21 mouse cellular contexts compared by ENCODE assay signal in genomic region chr11:35194826-35195225, GRCm38 (mm10).
DNase-seq lines count a peak whose midpoint lies in the region; ATAC-seq and TF ChIP-seq lines count a peak whose summit lies in the region.
"Had no signal": no experiment of that assay in that cellular context is flagged by ENCODE, and none has a peak within 500 bp of the region (broad histone marks: within the 10 kb centered on the region; RNA-seq: fewer than 3 reads in every experiment).

No protein-coding gene starts in this region.

- H3K9ac ChIP-seq in midbrain, embryonic 11.5 days (ENCODE audit: low read length), result no peak overlapping the region
- no peak overlapping the region for H3K9ac ChIP-seq in midbrain, postnatal 0 days (replicated peaks; ENCODE audit: low read length, poor library complexity, severe bottlenecking)

- no peak overlapping the region for H3K4me3 ChIP-seq in heart, embryonic 10.5 days
- H3K4me3 ChIP-seq in midbrain, embryonic 11.5 days (ENCODE audit: low read depth, low read length), result no peak overlapping the region
- no peak overlapping the region for H3K4me3 ChIP-seq in midbrain, postnatal 0 days (ENCODE audit: low read depth, low read length)
- H3K4me3 ChIP-seq in limb, embryonic 10.5 days, result no peak overlapping the region

- no peaks in the 10 kb centered on the region for H3K4me1 ChIP-seq in heart, embryonic 10.5 days
- no peaks in the 10 kb centered on the region for H3K4me1 ChIP-seq in midbrain, embryonic 11.5 days (ENCODE audit: control insufficient read depth, insufficient read depth, low read length)
- no peaks in the 10 kb centered on the region for H3K4me1 ChIP-seq in midbrain, postnatal 0 days (ENCODE audit: insufficient read depth, low read length)
- peaks cover 15% of the 10 kb centered on the region for H3K4me1 ChIP-seq in limb, embryonic 10.5 days

- ATAC-seq in midbrain, embryonic 11.5 days (ENCODE audit: low FRiP score), result no peak
- ATAC-seq in midbrain, postnatal 0 days (ENCODE audit: low FRiP score), result no peak
- ATAC-seq: activated CD4-positive, CD25-positive, alpha-beta regulatory T cell, adult 4 months; CD4-positive, CD25-positive, alpha-beta regulatory T cell, adult 4 months; Patski had no signal

- H3K27me3 ChIP-seq in heart, embryonic 10.5 days (ENCODE audit: insufficient read depth, poor library complexity, severe bottlenecking), result no peaks in the 10 kb centered on the region
- H3K27me3 ChIP-seq in midbrain, embryonic 11.5 days (ENCODE audit: control insufficient read depth, insufficient read depth, low read length), result peaks cover 2% of the 10 kb centered on the region; the same call in 1 of the 2 replicates
- no peaks in the 10 kb centered on the region for H3K27me3 ChIP-seq in midbrain, postnatal 0 days (ENCODE audit: insufficient read depth, low read length)
- no peaks in the 10 kb centered on the region for H3K27me3 ChIP-seq in limb, embryonic 10.5 days (ENCODE audit: low read depth, poor library complexity, severe bottlenecking)

- no peak overlapping the region for H3K27ac ChIP-seq in heart, embryonic 10.5 days
- H3K27ac ChIP-seq in midbrain, embryonic 11.5 days (ENCODE audit: low read depth, low read length), result no peak overlapping the region
- H3K27ac ChIP-seq in midbrain, postnatal 0 days (ENCODE audit: low read depth, low read length), result no peak overlapping the region
- no peak overlapping the region for H3K27ac ChIP-seq in limb, embryonic 10.5 days

- no peaks in the 10 kb centered on the region for H3K9me3 ChIP-seq in heart, embryonic 10.5 days
- H3K9me3 ChIP-seq in midbrain, embryonic 11.5 days (ENCODE audit: control insufficient read depth, low read length), result no peaks in the 10 kb centered on the region
- no peaks in the 10 kb centered on the region for H3K9me3 ChIP-seq in midbrain, postnatal 0 days (ENCODE audit: low read length)
- H3K9me3 ChIP-seq in limb, embryonic 10.5 days (replicated peaks), result no peaks in the 10 kb centered on the region

- DNase-seq in heart, adult 11 months, result peak; percentile 72
- no peak for DNase-seq in heart, adult 9 months (ENCODE audit: low spot score in 2 of 2)
- peak; percentile 53 for DNase-seq in heart, embryonic 10.5 days (ENCODE audit: low spot score)
- DNase-seq in heart, postnatal 36 days, result no peak
- DNase-seq in midbrain, embryonic 11.5 days (ENCODE audit: low spot score, missing footprints), result peak; percentile 62
- no peak for DNase-seq in midbrain, postnatal 0 days (ENCODE audit: low spot score)
- DNase-seq in limb, embryonic 10.5 days (ENCODE audit: low spot score), result peak; percentile 25
- DNase-seq in layer of hippocampus, postnatal 10 days (ENCODE audit: low spot score in 2 of 2), result no peak
- DNase-seq: adrenal gland, adult 2 months; adrenal gland, adult 8-10 months; adrenal gland, postnatal 10 days; adrenal gland, postnatal 14 days; adrenal gland, postnatal 25 days; adrenal gland, postnatal 36 days; B cell, adult 2 months; cerebellum, adult 11 months; cerebellum, adult 11-12 months had no signal

- no peak overlapping the region for H3K4me2 ChIP-seq in midbrain, embryonic 11.5 days
- H3K4me2 ChIP-seq in midbrain, postnatal 0 days (ENCODE audit: low read depth, low read length, poor library complexity, severe bottlenecking), result no peak overlapping the region

- 81% methylated on average over 6 of the region's 6 CpGs for WGBS in heart, embryonic 10.5 days
- WGBS in midbrain, embryonic 11.5 days, result 85% methylated on average over 6 of the region's 6 CpGs
- 80% methylated on average over 6 of the region's 6 CpGs for WGBS in midbrain, postnatal 0 days
- WGBS in limb, embryonic 10.5 days, result 84% methylated on average over 6 of the region's 6 CpGs

- no peak for TF ChIP-seq CTCF in midbrain, postnatal 0 days (IDR thresholded peaks at IDR 0.05)

- H3K36me3 ChIP-seq in heart, embryonic 10.5 days, result no peaks in the 10 kb centered on the region
- no peaks in the 10 kb centered on the region for H3K36me3 ChIP-seq in midbrain, embryonic 11.5 days (ENCODE audit: control insufficient read depth, insufficient read depth, low read length)
- H3K36me3 ChIP-seq in midbrain, postnatal 0 days (ENCODE audit: insufficient read depth, low read length), result no peaks in the 10 kb centered on the region
- H3K36me3 ChIP-seq in limb, embryonic 10.5 days, result peaks cover 4% of the 10 kb centered on the region; the same call in 1 of the 2 replicates
- H3K36me3 ChIP-seq: G1E had no signal

- intact Hi-C loops in heart, postnatal 36 days (cut with DNase I), result no loop called here

Comparison
In these comparisons a context has a peak if more than half of its experiments do, and no peak if none do; other contexts are left out.
1. DNase-seq: peak in heart, adult 11 months (single experiment), heart, embryonic 10.5 days (single experiment), midbrain, embryonic 11.5 days (single experiment) and limb, embryonic 10.5 days (single experiment); none in heart, adult 9 months (0 of 2), heart, postnatal 36 days (0 of 2), midbrain, postnatal 0 days (single experiment) and layer of hippocampus, postnatal 10 days (0 of 2).